Mouse (Mus musculus) testis, postnatal 10 days (tissue): Measurements from ENCODE around the gene Copg1.

ENCODE experiments used
- DNase-seq: peaks from one replicate; pipeline ENCODE4 v3.0.0; 2021; ENCODE audit warnings: low spot score

The Copg1 gene

DNA sequence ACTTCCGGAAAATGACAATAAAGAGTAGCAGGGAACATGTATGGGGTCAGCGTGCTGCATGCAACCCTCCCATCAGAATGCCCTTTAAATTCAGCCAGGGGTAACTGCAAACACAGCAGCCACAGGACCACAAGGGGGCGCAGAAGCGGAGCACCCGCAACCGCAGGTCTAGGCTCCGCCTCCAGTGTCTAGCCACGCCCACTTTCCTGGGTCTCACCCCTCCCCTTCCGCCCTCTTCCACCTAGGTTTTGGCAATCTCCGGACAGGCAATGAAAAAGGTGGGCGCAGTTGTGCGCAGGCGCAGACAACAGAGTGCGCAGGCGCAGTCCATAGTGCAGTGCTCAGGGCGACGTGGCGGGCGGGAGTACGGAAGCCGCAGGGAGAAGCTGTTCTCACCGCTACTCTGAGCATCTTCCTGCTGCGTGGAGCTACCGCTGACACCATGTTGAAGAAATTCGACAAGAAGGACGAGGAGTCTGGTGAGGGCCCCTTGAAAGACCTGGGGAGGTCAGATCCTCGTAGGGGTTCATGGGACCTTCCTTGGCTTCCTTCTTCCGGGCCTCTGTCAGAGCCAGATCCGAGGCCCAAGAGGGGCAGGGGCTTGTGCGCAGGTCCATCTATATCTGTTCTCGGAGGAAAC, at the start of gene Copg1:
Gene Copg1 (plus strand): TSS at position 221 of the 640 bp plus-strand sequence.
- DNase-seq: peak; percentile 100

DNA sequence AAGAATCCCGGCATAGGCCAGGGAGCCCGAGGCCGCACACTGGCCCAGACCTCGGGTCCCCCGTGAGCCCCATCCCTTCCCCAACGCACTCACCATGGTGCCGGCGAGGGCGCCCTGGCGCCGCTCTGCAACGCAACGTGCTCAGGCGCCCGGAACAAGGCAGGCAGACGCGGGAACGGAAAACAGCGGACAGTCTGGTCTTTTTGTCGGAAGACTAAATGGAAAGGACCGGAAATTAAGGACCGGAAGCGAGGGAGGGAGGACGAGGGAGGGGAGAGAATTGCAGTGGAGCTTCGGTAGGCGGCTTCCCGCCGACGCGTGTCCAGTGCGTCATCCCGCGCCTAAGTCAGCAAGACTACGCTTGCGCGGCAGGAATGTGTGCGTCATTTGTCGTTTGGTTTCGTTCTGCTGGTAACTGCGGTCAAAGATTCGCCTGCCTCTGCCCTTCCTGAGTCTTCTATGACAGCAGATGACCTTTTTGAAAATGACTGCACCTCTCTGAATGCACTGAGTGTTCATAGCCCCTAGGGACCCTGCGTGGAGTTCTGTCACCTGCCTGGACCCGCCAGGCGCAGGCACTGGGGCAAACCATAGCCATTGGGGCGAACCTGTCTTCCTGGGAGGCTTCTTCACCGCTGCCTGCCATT, 48.9 kb upstream of the Copg1 start, which contains the start of gene Isy1:
Gene Isy1 (minus strand): TSS at position 248 of the 647 bp plus-strand sequence.
- DNase-seq: peak; percentile 91

DNA sequence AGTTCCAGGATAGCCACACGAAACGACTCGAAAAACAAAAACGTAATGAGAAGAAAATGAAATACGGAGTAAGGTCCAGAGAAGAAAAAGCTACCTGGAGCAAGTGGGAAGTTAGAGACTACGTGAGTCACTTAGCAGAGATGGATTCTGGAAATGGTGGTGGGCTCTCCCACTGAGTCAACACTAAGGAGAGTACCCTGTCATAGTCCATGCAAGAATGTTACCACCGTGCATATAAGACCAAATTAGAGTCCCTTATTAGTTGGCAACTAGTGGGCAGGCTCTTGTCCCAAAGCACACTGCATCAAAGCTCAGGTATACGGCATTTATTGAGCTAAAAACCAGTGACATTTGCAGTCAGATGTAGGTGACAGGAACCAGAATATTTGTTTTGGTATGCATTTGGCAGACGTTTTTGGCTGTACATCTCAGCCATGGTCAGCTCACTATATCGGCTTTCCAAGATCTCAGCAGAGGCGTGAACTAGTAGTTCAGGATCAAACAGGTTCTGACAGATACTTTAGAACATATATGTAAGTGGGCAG, 47.7 kb upstream of the Copg1 start:
- no peak for DNase-seq

DNA sequence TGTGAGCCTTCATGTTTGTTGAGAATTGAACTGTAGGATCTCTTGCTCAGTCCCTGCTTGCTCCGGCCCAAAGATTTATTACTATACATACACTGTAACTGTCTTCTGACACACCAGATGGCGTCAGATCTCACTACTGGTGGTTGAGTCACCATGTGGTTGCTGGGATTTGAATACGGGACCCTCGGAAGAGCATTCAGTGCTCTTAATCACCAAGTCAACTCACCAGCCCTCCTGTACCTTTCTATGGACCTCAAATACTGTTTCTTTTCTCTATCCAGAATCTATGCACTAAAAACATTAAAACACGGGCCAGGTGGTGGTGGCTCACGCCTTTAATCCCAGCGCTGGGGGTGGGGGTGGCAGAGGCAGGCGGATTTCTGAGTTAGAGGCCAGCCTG, 46.0 kb upstream of the Copg1 start:
- no peak for DNase-seq

DNA sequence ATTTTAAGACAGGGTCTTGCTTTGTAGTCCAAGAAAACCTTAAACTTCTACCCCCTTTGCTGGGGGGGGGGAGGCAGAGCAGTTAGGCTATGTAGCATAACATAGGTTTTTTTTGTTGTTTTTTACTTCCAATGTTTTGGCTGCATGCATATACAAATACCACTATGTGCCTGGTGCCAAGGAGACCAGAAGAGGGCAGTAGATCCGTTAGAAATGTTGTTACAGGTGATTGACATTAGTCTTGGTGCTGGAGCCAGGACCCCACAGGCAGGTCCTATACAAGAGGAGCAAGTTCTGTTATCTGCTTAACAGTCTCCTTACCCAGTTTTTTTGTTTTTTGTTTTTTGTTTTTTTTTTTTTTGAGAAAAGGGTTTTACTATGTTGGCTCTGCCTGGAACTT, 45.4 kb upstream of the Copg1 start:
- DNase-seq: no peak

DNA sequence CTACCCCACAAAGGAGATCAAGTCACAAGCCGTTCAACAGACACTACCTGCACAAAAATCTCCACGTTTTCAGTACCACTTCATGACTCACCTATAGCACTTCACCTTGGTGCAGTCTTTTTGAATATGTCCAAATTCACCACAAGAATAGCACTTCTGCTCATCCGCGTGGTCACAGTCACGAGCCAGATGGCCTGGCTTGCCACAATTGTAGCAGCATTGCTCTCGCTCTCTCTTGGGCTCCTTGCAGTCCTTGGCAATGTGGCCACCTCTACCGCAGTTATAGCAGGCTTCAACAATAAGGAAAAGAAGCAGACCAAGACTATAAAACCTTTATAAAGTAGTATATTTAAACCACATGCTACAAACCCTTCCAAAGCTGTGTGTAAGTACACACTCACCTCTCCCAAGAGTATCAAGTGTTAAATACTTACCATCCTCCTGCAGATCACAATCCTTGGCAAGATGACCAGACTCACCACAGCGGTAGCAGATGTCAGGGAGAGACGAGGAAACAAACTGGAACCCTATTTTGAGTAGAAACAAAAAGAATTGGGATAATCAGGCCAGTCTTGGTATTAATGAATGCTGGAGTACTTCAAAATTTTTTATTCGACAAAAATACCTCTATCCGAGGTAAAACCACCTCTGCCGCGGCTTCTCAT, 42.5 kb upstream of the Copg1 start:
- DNase-seq: no peak

DNA sequence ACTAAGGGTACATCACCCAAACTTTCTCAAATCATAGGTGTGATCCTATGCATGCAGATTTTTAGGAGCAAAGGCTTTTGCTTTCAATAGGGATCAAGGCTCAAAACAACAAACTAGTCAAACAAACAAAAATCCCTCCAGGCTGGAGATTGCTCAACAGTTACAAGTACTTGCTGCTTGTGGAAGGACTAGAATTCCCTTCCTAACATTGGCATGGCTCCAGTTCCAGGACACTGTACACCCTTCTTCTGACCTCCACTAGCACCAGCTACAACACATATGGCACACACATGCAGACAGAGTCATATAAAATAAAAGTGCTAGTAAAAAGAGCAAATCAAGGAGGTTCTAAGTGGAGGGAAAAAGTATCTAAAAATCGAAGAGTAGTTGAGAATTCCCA, 40.8 kb upstream of the Copg1 start:
- no peak for DNase-seq

DNA sequence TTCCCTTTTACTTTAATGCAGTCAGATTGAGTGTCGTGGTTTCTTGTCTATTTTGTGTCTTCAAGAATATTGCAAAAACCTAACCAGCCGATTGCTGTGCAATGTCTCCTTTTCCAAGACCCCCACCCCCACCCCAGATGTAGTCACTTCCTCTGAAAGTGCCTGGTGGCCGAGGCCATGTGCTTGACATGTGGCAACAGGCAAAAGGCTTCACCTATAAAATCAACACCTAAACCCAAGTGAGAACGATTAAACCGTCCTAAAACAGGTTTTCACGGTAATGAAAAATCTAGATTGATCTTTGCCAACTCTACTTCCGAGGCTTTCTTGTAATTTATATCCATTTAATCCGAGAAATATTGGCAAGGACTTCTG, 37.8 kb upstream of the Copg1 start:
- no peak for DNase-seq

DNA sequence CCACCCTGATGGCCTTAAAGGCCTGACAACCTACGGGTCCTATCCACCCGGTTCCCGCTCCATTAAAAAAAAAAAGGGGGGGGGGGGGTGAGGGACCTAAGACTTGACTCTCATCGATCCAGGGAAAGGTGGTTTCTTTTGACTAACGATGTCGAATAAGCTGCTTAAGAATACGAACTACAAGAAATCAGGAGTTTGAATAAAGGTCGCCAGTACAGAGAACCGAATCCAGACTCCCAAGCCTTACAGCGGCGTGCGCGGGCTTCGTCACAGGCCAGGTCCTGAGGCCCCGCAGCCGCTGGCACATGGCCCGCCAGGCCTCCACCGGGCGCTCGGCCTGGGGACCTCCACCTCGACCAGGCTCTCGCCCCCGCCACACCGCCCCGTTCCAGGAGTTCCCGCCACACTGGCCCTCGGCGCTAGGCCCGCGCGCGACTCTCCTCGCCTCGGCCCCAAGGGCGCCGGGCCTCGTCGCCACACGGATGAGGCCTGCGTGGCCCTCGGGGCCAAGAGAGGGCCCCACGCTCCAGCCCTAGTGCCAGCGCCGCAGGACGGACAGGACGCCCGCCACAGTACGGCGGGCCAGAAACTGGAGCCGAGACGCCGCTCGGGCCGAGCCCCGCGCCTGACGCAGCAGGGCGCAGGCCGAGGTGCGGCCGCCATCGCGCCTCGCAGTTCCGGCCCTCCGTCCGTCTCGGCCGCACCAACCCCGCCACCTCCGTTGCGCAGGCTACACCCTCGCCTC, 37.3 kb upstream of the Copg1 start:
- peak; percentile 81 for DNase-seq

DNA sequence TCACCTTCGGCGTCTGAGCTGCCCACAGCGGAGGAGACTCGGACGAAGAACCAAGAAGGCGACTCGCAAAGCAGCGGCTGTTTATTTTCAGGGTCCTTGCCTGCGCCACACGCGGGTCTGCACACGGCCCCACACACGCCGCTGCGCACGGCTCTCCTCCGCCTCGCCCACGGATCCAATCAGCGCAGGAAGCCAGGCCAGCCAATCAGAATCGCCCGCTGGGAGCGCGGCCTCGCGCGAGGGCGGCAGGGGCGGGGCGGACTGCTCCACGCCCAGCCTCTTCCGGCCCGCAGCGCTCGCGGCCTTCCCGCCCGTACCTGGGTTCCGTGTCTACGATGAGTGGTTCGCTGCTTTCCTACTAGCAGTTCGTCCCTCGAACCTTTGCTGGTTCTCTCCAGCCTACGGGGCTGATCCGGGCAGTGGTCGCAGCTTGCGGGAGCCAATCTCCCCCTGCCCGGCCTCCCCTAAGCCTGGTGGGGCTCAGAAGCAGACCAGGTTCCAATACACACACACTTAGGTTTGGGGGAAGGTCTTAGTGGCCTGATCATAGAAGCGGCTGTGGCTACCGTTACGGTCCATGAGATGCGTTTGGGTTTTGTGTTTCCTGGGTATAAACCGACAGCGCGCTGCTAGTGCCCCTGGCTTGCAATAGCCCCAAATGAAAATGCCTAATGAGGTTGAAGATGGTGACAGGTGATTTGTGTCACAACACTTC, 36.6 kb upstream of the Copg1 start, which contains the start of gene Cnbp:
Gene Cnbp (minus strand): TSS at position 207 of the 715 bp plus-strand sequence.
- DNase-seq: peak; percentile 98

DNA sequence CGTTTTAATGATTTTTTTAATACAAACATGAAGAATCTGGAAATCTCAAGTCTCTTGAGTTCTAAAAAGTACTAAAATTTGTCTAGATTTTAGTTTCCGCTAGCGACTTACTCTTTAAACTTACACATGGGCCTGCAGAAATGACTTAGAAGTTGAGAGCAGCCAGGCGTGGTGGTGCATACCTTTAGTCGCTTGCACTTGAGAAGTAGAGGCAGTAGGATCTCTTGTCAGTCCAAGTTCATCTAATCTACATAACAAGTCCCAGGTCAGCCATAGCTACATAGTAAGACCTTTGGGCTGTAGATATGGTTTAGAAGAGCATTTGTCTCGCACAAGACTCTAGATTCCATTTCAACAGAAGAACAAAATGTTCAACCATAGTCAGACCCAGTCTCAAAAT, 35.7 kb upstream of the Copg1 start:
- no peak for DNase-seq

DNA sequence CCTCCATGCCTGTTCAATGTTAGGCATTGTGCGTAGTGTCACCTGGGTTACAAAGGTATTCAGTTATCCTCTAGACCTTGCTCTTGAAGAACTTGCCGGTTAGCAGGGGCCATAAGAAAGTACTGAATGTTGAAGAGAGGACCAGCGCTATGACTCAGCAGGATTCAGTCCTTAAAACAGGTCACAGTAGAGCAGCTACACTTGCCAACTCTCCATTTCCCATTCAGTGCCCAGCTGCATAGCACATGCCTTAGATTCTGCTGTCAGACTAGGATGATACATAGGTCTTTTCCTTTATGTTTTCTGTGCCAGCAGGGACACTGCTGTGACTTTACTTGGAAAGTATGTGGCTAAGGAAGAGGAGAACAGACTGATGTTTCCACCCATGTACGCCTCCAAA, 34.2 kb upstream of the Copg1 start:
- no peak for DNase-seq

DNA sequence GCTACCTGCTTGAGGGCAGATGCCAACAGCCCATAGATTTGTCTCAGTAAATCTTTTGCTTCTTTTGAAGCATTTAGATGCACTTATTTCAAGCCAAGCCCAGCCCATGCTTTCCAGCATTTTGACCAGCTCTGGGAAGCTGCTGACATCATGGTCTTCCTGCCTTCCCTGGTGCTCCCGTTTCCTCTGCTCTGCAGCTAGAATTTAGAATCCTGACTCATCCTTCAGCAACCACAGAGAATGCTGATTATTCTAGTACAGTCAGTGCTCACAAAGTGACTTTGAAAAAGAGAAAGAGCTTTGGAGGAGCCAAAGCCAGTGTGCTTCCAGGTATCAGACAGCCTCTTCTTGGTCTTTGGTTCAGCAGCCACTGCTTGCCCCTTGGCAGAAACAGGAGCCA, 30.5 kb upstream of the Copg1 start:
- DNase-seq: no peak

DNA sequence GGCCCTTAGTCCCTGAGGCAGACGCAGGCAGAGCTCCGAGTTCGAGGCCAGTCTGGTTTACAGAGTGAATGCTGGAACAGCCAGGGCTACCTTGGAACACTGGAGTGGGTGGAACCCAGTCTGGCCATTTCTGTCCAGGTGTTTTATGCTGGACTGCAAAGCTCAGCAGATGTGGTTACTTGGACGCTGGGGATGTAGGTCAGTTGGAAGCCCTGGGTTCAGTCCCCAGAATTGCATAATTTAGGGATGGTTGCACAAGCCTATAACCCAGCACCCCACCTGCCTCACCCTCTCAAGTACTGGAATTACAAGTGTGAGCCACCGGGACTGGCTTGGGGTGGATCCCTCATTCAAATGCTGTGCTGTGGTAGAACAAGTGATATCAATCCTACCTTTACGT, 21.4 kb upstream of the Copg1 start:
- DNase-seq: no peak

DNA sequence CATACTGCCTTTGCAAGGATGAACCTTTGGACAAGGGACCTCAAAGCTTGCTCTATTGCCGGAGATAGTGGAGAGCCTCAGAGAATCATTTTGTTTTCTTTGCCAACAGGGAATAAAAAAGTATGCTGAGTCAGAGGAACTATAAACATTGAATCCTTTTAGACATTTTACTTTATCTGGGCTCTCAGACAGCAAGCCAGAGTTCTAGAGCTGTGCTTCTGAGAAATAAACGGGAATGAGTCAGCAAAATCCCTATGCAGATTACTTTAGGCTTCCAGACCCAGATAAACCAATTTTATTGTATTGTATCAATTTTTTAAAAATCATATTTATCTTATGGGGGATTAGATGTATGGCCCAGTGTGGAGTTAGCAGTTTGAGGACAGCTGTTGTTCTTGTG, 20.4 kb upstream of the Copg1 start:
- no peak for DNase-seq

DNA sequence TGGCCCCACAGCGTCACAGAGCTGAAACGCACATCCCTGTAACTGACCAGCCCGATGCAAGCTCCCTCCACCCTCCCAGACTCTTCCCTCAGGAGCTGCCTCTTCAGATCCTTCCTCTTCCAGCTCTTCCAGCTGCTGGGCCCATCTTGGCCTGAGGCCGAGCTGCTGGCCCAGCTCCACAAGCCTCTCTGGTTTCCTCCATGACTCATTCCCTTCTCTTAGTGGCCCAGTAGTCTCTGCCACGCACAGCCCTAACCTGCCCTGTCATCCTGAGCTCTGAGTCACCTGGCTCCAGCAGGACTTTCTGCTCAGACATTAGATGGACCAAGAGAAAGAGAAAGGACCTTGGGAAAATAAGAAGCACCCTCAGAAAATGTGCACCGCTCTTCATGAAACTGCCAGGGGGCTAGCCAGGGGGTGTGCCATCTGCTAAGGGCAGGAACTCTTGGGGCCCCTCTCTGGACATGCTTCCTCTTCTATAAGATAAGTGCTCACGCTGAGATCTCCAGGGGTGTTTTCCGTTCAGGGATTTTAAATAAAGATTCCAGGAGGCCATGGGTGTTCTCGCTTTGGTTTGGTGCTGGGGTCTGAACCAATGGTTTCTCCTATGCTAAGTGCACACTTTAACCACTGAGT, 18.6 kb upstream of the Copg1 start:
- peak; percentile 82 for DNase-seq

DNA sequence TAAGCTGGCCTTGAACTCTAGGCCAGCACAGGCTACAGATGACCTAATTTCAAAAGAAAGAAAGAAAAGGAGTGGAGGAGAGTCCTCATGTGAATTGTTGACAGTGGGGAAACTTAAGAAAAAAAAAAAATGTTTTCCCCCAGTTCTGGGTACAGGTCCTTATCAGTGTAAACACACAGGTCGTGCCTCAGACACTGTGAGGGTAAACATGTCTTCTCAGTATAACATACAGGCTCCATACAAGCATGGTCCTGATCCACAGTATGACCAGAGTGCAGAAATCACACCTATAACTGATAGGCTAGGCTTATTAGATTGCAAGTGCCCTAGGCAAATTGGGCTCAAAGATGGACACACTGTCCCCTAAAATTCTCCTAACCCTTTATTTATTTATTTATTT, 17.2 kb upstream of the Copg1 start:
- DNase-seq: no peak

DNA sequence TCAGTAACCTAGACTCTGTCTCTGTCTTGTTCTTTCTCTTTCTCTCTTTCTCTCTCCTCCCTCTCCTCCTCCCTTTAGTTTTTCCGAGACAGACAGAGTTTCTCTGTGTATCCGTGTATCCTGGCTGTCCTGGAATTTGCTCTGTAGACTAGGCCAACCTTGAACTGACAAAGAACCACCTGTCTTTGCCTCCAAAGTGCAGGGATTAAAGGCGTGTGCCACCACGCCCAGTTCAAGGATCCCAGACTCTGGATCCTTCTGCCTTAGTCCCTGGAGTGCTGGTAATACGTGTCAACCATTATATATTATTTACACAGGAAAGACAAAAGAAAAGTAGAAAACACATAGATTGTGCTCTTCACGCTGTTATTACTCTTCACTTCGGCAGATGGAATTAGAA, 16.4 kb upstream of the Copg1 start:
- no peak for DNase-seq

DNA sequence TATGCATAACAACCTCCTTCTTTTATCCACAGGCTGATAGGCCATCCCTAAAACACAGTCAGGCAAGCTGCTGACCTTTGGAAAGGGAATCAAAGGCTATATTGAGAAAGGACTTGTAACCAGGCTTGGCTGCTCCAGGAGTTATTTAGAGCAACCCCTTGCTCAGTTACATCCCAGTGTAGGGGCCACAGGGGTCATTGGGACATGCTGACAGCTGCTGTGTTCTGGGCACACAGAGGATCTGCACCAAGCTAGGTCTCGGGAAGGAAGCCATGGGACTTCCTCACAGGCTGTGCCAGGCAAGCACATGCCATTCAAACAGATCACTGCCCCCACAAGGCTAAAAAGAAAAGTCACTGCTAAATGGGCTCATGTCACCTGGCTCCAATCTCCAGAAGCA, 14.5 kb upstream of the Copg1 start:
- no peak for DNase-seq

DNA sequence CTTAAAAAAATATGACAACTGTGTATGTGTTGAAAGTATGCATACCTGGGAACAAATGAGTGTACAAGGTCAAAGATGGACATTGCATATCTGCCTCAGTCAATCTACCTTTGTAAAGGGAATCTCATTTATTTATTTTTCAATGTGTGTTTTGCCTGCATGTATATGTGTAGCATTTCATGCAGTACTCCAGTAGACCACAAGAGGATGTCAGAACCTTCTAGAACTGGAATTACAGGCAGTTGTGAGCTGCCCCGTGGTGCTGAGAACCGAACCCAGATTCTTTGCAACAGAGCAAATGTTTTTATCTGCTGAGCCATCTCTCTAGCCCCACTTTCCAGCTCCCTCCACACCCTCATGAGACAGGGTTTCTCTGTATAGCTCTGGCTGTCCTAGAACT, 13.7 kb upstream of the Copg1 start:
- DNase-seq: no peak

DNA sequence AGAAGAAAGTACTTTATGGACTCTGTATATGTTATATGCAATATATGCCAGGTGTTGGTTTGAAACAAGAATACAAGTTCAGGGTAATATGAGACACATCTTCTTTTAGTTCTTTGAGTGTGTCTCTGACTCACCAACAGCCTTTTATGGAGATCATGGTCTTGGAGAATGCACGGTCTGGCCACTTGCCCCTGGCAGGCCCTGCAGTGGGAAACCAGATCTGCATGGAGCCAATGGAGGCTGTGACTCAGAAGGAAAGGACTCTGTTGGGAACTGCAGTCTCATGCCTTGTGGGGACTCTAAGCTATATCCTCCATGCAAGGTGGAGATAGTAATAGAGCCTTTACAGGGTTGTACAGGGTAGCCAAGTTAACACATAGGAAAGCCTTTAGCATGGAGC, 12.5 kb upstream of the Copg1 start:
- no peak for DNase-seq
